Mouse (Mus musculus) heart, postnatal 4 days (tissue): ENCODE data around the gene Vmn2r52. TPM values are rescaled to one million over a fixed set of nuclear protein-coding genes. Genes with fewer than 3 reads are reported as not detected.
"Not testable (repeated sequence)": the region's sequence is repeated elsewhere in the genome, so short reads cannot be mapped to it uniquely, and the experiment has no call there.

Experiments
- DNase-seq: peaks from one replicate; pipeline ENCODE4 v3.0.0; 2021
- total RNA-seq, 2 experiments: library from RNA; stranded (reverse); gene quantifications; 2 replicates each; pipeline ENCODE4 v1.2.3; 2021

Vmn2r52 gene
- total RNA-seq, result not detected

GRCm38 (mm10) chr7:10176473-10176872, at the start of gene Vmn2r52:
Gene Vmn2r52 (minus strand): TSS chr7:10176573.
- DNase-seq, result no peak

- not testable (repeated sequence) for DNase-seq
These were observed 70.7 kb downstream of the Vmn2r52 start, which contains the start of gene Vmn2r51 for GRCm38 (mm10) chr7:10105641-10106040. Gene Vmn2r51 (minus strand): TSS chr7:10105741.

Other genes with a start within 250 kb of the Vmn2r52 start
- not detected for gene Vmn2r48, start 223.0 kb downstream of the Vmn2r52 start, total RNA-seq
- gene Vmn2r49, start 184.3 kb downstream of the Vmn2r52 start, total RNA-seq, result not detected
- not detected for gene Vmn2r50, start 123.3 kb downstream of the Vmn2r52 start, total RNA-seq
- not detected for gene Vmn2r51, start 70.8 kb downstream of the Vmn2r52 start, total RNA-seq
- not detected for gene Vmn1r66, start 101.4 kb upstream of the Vmn2r52 start, total RNA-seq